Mouse (Mus musculus): ENCODE data around the gene Slc7a6os. TPM values are rescaled to one million over a fixed set of nuclear protein-coding genes. Genes with fewer than 3 reads are reported as not detected.
A peak's percentile ranks its signal among the peaks of the same experiment; 100 is the strongest.

The Slc7a6os gene
- total and polyA plus RNA-seq, 3 experiments, result 7.1 to 10.7 (median 9.6) TPM

DNA sequence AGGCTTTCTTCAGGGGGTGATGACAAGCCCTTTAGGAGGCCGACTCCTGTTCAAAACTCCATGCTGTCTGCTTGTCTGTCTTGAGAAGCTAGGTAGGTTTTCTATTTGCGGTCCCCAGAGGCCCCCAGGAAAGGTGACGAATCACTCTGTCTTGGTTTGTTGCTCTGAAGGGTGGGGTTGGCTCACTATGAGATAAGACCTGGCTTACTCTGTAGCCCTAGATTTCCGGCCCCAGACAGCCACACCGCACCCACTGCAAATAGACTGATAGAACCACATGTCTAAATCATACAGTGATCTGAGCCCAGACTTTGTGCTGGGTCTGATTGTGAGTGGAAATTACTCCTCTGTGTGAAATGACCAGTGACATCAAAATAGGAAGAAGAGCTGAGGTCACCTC, 19.1 kb downstream of the Slc7a6os start:
- Histone ChIP-seq H3K4me3 (no peak overlapping the region), H3K4me1 (ENCODE audit: control insufficient read depth, insufficient read depth, low read length) (no peaks in the 10 kb centered on the region), H3K79me2 (replicated peaks; ENCODE audit: control insufficient read depth, insufficient read depth, low read length) (no peaks in the 10 kb centered on the region), H3K36me3 (ENCODE audit: control insufficient read depth, insufficient read depth, low read length) (no peaks in the 10 kb centered on the region), H3K27me3 (ENCODE audit: control insufficient read depth, insufficient read depth, low read length) (no peaks in the 10 kb centered on the region), H3K9ac (ENCODE audit: low read depth, low read length) (no peak overlapping the region), H3K27ac (no peak overlapping the region)
- WGBS, result 63% methylated on average over 5 of the region's 5 CpGs
- intact Hi-C loops (cut with DNase I), result no loop called here
- TF ChIP-seq EP300 (IDR thresholded peaks at IDR 0.05; ENCODE audit: insufficient read depth, low read depth, low read length) (no peak), CTCF (IDR thresholded peaks at IDR 0.05) (no peak), POLR2A (IDR thresholded peaks at IDR 0.05; ENCODE audit: insufficient read depth, low read depth, low read length) (no peak)
- peak in 1 of 2 experiments; percentile 16 for DNase-seq

DNA sequence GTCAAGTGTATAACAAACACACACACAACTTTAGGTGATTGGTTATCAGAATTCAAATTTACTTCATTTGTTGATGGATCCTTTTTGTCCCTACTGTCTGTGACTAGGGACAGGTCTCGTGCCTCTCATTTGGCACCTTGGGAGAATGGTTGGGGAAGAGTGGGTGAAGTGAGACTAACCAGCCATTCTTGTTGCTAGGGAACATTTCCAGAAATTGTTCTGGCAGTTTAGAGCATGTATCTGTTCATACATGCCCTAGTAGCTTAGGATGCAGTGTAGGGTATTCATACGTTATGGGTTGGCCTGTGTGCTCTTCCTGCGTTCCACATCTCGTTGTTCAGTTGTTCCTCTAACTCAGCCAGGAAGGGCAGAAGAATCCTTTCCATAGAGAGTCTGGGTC, 21.6 kb downstream of the Slc7a6os start:
- Histone ChIP-seq H3K9ac (ENCODE audit: low read depth, low read length) (no peak overlapping the region), H3K36me3 (ENCODE audit: control insufficient read depth, insufficient read depth, low read length) (no peaks in the 10 kb centered on the region), H3K4me1 (ENCODE audit: control insufficient read depth, insufficient read depth, low read length) (peaks cover 4% of the 10 kb centered on the region), H3K79me2 (replicated peaks; ENCODE audit: control insufficient read depth, insufficient read depth, low read length) (no peaks in the 10 kb centered on the region), H3K27ac (no peak overlapping the region), H3K27me3 (ENCODE audit: control insufficient read depth, insufficient read depth, low read length) (no peaks in the 10 kb centered on the region), H3K4me3 (no peak overlapping the region)
- DNase-seq, result no peak
- 89% methylated on average over 4 of the region's 4 CpGs for WGBS
- TF ChIP-seq CTCF (IDR thresholded peaks at IDR 0.05) (no peak), EP300 (IDR thresholded peaks at IDR 0.05; ENCODE audit: insufficient read depth, low read depth, low read length) (no peak), POLR2A (IDR thresholded peaks at IDR 0.05; ENCODE audit: insufficient read depth, low read depth, low read length) (no peak)
- intact Hi-C loops (cut with DNase I), result no loop called here

- intact Hi-C loops (cut with DNase I), result no loop called here
- TF ChIP-seq EP300 (IDR thresholded peaks at IDR 0.05; ENCODE audit: insufficient read depth, low read depth, low read length) (no peak), CTCF (IDR thresholded peaks at IDR 0.05) (no peak), POLR2A (IDR thresholded peaks at IDR 0.05; ENCODE audit: insufficient read depth, low read depth, low read length) (no peak)
- Histone ChIP-seq H3K4me3 (no peak overlapping the region), H3K27me3 (ENCODE audit: control insufficient read depth, insufficient read depth, low read length) (no peaks in the 10 kb centered on the region), H3K36me3 (ENCODE audit: control insufficient read depth, insufficient read depth, low read length) (no peaks in the 10 kb centered on the region), H3K27ac (no peak overlapping the region), H3K9ac (ENCODE audit: low read depth, low read length) (no peak overlapping the region), H3K79me2 (replicated peaks; ENCODE audit: control insufficient read depth, insufficient read depth, low read length) (no peaks in the 10 kb centered on the region), H3K4me1 (ENCODE audit: control insufficient read depth, insufficient read depth, low read length) (peaks cover 4% of the 10 kb centered on the region)
- no peak for DNase-seq
- 90% methylated on average over 3 of the region's 3 CpGs for WGBS
Observed at GRCm38 (mm10) chr8:106186394-106186793, 24.3 kb downstream of the Slc7a6os start.

- WGBS, result 67% methylated on average over 8 of the region's 8 CpGs
- Histone ChIP-seq H3K36me3 (ENCODE audit: control insufficient read depth, insufficient read depth, low read length) (no peaks in the 10 kb centered on the region), H3K27ac (peak overlapping the region; percentile 21; the same call in 1 of the 2 replicates), H3K27me3 (ENCODE audit: control insufficient read depth, insufficient read depth, low read length) (no peaks in the 10 kb centered on the region), H3K79me2 (replicated peaks; ENCODE audit: control insufficient read depth, insufficient read depth, low read length) (no peaks in the 10 kb centered on the region), H3K9ac (ENCODE audit: low read depth, low read length) (no peak overlapping the region), H3K4me3 (no peak overlapping the region), H3K4me1 (ENCODE audit: control insufficient read depth, insufficient read depth, low read length) (peaks cover 4% of the 10 kb centered on the region)
- TF ChIP-seq EP300 (IDR thresholded peaks at IDR 0.05; ENCODE audit: insufficient read depth, low read depth, low read length) (peak; percentile 70; the same call in 1 of the 2 replicates), POLR2A (IDR thresholded peaks at IDR 0.05; ENCODE audit: insufficient read depth, low read depth, low read length) (no peak)
- intact Hi-C loops (cut with DNase I), result no loop called here
- peak; percentile 54 to 76 for DNase-seq
Observed at GRCm38 (mm10) chr8:106185628-106186270, 25.0 kb downstream of the Slc7a6os start.

GRCm38 (mm10) chr8:106178428-106178827, 32.3 kb downstream of the Slc7a6os start:
- Histone ChIP-seq H3K79me2 (replicated peaks; ENCODE audit: control insufficient read depth, insufficient read depth, low read length) (no peaks in the 10 kb centered on the region), H3K27me3 (ENCODE audit: control insufficient read depth, insufficient read depth, low read length) (no peaks in the 10 kb centered on the region), H3K4me3 (no peak overlapping the region), H3K4me1 (ENCODE audit: control insufficient read depth, insufficient read depth, low read length) (no peaks in the 10 kb centered on the region), H3K27ac (no peak overlapping the region), H3K9ac (ENCODE audit: low read depth, low read length) (no peak overlapping the region), H3K36me3 (ENCODE audit: control insufficient read depth, insufficient read depth, low read length) (no peaks in the 10 kb centered on the region)
- intact Hi-C loops (cut with DNase I), result no loop called here
- WGBS, result 61% methylated on average over 2 of the region's 2 CpGs
- no peak for TF ChIP-seq CTCF (IDR thresholded peaks at IDR 0.05)
- no peak for TF ChIP-seq POLR2A (IDR thresholded peaks at IDR 0.05; ENCODE audit: insufficient read depth, low read depth, low read length)
- no peak for TF ChIP-seq EP300 (IDR thresholded peaks at IDR 0.05; ENCODE audit: insufficient read depth, low read depth, low read length)
- no peak for DNase-seq

DNA sequence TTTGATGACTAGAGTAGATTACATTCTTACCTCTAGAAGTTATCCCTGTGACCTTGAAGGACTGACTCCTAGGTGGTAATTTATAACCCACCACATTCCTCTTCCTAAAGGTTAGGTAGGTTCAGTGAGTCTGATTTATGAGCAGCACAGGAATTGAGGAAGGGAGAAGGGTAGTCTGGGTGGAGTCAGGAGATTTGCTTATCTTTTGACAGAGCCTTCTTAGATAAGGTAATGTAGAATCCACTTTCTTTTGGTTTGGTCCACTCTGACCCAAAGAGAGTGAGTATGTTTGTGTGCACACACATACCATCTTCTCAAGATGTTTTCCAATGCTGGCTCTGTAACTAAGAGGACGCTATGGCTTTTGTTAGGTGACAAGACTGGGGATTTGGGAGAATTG, 33.1 kb downstream of the Slc7a6os start:
- DNase-seq, result no peak
- Histone ChIP-seq H3K79me2 (replicated peaks; ENCODE audit: control insufficient read depth, insufficient read depth, low read length) (no peaks in the 10 kb centered on the region), H3K4me1 (ENCODE audit: control insufficient read depth, insufficient read depth, low read length) (no peaks in the 10 kb centered on the region), H3K36me3 (ENCODE audit: control insufficient read depth, insufficient read depth, low read length) (no peaks in the 10 kb centered on the region), H3K9ac (ENCODE audit: low read depth, low read length) (no peak overlapping the region), H3K4me3 (no peak overlapping the region), H3K27me3 (ENCODE audit: control insufficient read depth, insufficient read depth, low read length) (no peaks in the 10 kb centered on the region), H3K27ac (no peak overlapping the region)
- no peak for TF ChIP-seq POLR2A (IDR thresholded peaks at IDR 0.05; ENCODE audit: insufficient read depth, low read depth, low read length)
- TF ChIP-seq EP300 (IDR thresholded peaks at IDR 0.05; ENCODE audit: insufficient read depth, low read depth, low read length), result no peak
- no peak for TF ChIP-seq CTCF (IDR thresholded peaks at IDR 0.05)
- 94% methylated on average over 1 of the region's 1 CpGs for WGBS
- intact Hi-C loops (cut with DNase I), result no loop called here

Data from heart, adult 2 months (tissue).